Mouse (Mus musculus) forebrain, embryonic 11.5 days (tissue): ENCODE measurements around the gene Ccdc162. TPM values are rescaled to one million over a fixed set of nuclear protein-coding genes. Genes with fewer than 3 reads are reported as not detected.

Experiments used
- ATAC-seq: fragments of 200-750 bp; cut with Nextera tagmentation; replicated peaks from 2 replicates; pipeline ENCODE4 v1.8.0; 2017; ENCODE audit warnings: moderate TSS enrichment; ENCODE audit not compliant: low FRiP score
- DNase-seq: peaks from one replicate; pipeline ENCODE4 v3.0.0-alpha.2; 2017; ENCODE audit warnings: low spot score
- H3K27ac ChIP-seq: fragments of 300-500 bp; sonication (generic); 2 replicates; pipeline ENCODE4 v1.5.1; 2014; ENCODE audit warnings: low read depth, low read length
- H3K27me3 ChIP-seq: fragments of 300-500 bp; sonication (generic); 2 replicates; pipeline ENCODE4 v1.6.1; 2014; ENCODE audit warnings: mild to moderate bottlenecking, low read length, mixed read lengths; ENCODE audit not compliant: control insufficient read depth, insufficient read depth
- H3K36me3 ChIP-seq: fragments of 300-500 bp; sonication (generic); 2 replicates; pipeline ENCODE4 v1.6.1; 2014; ENCODE audit warnings: mild to moderate bottlenecking, low read length, moderate library complexity, mixed read lengths; ENCODE audit not compliant: control insufficient read depth, insufficient read depth
- H3K4me1 ChIP-seq: fragments of 300-500 bp; sonication (generic); replicated peaks from 2 replicates; pipeline ENCODE4 v1.6.1; 2014; ENCODE audit warnings: low read length, mixed read lengths; ENCODE audit not compliant: control insufficient read depth, insufficient read depth
- H3K4me2 ChIP-seq: fragments of 300-500 bp; sonication (generic); 2 replicates; pipeline ENCODE4 v1.6.1; 2014; ENCODE audit warnings: low read depth, mild to moderate bottlenecking, low read length, moderate library complexity, mixed read lengths; ENCODE audit not compliant: severe bottlenecking
- H3K4me3 ChIP-seq: fragments of 300-500 bp; sonication (generic); 2 replicates; pipeline ENCODE4 v1.5.1; 2014; ENCODE audit warnings: low read depth, low read length
- H3K9ac ChIP-seq: fragments of 300-500 bp; sonication (generic); 2 replicates; pipeline ENCODE4 v1.6.1; 2014; ENCODE audit warnings: low read length
- H3K9me3 ChIP-seq: fragments of 300-500 bp; sonication (generic); 2 replicates; pipeline ENCODE4 v1.6.1; 2016; ENCODE audit warnings: low read length, mixed read lengths; ENCODE audit not compliant: control insufficient read depth
- WGBS: fragments of 180-500 bp; shearing (Covaris S2); extraction: QIAGEN DNeasy Blood & Tissue Kit; methylation state at CpG from one replicate; pipeline ENCODE4 v1.1.7; 2014; 5-methylcytosine and 5-hydroxymethylcytosine counted together
- polyA plus RNA-seq: library from polyadenylated mRNA; unstranded; fragments of >200 nt; fragmentation: Nextera tagmentation; extraction: Ambion mirVana; gene quantifications from 2 replicates; pipeline ENCODE4 v1.2.1, GENCODE M21; 2014

Ccdc162 gene
- polyA plus RNA-seq, 1 experiment from 2014 or later: 0.80 TPM

DNA sequence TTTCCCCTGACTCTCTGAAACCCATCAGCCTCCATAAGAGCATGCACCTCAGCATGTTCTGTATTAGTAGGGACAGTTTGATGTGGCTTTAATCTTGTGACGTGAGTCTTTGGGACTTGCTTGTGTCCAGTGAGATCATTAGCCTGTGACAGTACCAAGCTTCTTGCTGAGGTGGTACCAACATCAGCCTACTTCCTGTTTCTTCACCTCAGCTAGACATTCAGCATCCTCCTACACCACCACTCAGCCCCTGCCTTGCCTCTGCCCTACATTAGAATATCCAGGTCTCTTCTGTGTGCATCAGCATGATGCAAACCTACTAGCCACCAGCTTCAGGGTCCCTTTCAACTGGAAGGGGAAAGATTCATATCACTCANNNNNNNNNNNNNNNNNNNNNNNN is 113.8 kb downstream of the Ccdc162 start:
- WGBS: 86% methylated on average over 1 of the region's 1 CpGs
- H3K27ac ChIP-seq: no peak overlapping the region
- ATAC-seq (no peak), DNase-seq (no peak)
- H3K9me3 ChIP-seq: no peaks in the 10 kb centered on the region
- no peaks in the 10 kb centered on the region for H3K27me3 ChIP-seq
- no peaks in the 10 kb centered on the region for H3K4me1 ChIP-seq
- no peak overlapping the region for H3K4me3 ChIP-seq
- H3K9ac ChIP-seq: no peak overlapping the region
- no peak overlapping the region for H3K4me2 ChIP-seq
- H3K36me3 ChIP-seq: no peaks in the 10 kb centered on the region

DNA sequence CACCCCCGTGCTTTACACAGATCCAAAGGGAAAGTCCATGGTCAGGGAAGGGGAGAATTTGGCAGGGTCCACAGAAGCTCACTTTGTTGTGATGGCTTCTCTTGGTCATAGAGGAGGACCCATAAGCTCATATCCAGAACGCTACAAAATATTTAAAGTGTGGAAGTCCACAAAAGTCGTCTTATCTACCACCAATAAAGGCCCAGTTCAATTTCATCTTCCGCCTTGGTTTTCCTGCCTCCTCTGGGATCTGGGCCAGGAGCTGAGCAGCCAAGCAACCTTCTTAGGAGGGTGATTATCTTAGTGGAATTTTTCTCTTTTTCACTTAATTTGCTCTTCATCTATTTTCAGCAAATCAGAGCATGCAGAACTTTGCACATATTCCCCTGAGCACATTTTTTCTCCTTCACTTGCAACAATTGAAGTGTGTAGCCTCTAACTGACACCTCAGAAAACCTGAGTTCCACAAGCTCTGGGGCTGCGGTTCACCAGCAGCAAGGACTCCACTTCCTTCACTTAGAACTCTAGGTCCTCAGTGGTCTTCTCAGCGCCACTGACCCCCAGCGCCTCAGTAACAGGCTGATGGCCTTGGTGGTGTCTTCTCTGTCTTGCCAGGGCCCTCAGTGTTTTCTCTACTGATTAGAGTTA is 114.4 kb downstream of the Ccdc162 start:
- H3K27ac ChIP-seq: no peak overlapping the region
- H3K27me3 ChIP-seq: no peaks in the 10 kb centered on the region
- DNase-seq (no peak), ATAC-seq (no peak)
- H3K9ac ChIP-seq: no peak overlapping the region
- WGBS: 81% methylated on average over 7 of the region's 7 CpGs
- no peaks in the 10 kb centered on the region for H3K36me3 ChIP-seq
- H3K9me3 ChIP-seq: no peaks in the 10 kb centered on the region
- H3K4me3 ChIP-seq: no peak overlapping the region
- no peaks in the 10 kb centered on the region for H3K4me1 ChIP-seq
- H3K4me2 ChIP-seq: no peak overlapping the region

DNA sequence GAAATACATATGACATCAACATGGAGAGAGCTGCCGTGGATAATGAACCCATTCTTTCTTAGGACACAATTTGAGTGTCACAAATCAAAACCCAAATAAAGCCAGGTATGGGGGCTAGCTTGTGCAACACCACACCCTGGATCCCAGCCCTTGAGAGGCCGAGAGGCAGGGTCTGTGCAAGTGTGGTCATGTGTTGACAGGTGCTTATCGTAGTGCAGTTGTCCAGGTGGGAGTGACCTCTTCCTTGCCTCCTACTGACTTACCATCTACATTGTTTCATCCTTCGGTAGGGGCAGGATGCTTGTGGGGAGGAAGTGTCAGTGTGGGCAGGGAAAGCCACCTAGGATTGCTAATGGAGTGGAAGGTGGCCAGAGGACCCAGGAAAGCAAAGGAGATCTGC is 115.1 kb downstream of the Ccdc162 start:
- Histone ChIP-seq H3K4me1 (no peaks in the 10 kb centered on the region), H3K9me3 (no peaks in the 10 kb centered on the region), H3K4me3 (no peak overlapping the region), H3K36me3 (no peaks in the 10 kb centered on the region), H3K4me2 (no peak overlapping the region), H3K27ac (no peak overlapping the region), H3K9ac (no peak overlapping the region), H3K27me3 (no peaks in the 10 kb centered on the region)
- ATAC-seq (no peak), DNase-seq (no peak)
- 91% methylated on average over 4 of the region's 4 CpGs for WGBS

DNA sequence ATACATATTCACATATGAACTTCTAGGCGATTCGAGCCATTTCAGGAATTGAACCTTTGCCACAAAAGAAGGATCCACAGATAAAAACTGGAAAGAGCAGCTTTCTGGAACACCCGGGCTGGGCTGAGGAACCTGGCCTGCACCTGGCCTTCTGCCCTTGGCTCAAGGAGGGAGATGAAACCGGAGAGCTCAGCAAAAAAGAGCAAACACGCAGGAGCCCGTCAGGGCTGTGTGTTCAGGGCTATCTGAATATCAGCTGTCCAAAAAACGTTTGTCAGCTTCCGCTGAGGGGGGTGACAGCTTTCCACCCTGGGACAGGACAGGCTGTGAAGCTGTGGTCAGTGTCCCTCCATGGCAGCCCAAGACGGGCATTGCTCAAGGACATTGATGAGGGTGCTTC is 117.4 kb downstream of the Ccdc162 start:
- no peak overlapping the region for H3K27ac ChIP-seq
- H3K9me3 ChIP-seq: no peaks in the 10 kb centered on the region
- ATAC-seq (no peak), DNase-seq (no peak)
- no peak overlapping the region for H3K4me2 ChIP-seq
- no peaks in the 10 kb centered on the region for H3K27me3 ChIP-seq
- no peak overlapping the region for H3K9ac ChIP-seq
- H3K4me3 ChIP-seq: no peak overlapping the region
- no peaks in the 10 kb centered on the region for H3K4me1 ChIP-seq
- H3K36me3 ChIP-seq: no peaks in the 10 kb centered on the region
- WGBS: 83% methylated on average over 9 of the region's 9 CpGs

DNA sequence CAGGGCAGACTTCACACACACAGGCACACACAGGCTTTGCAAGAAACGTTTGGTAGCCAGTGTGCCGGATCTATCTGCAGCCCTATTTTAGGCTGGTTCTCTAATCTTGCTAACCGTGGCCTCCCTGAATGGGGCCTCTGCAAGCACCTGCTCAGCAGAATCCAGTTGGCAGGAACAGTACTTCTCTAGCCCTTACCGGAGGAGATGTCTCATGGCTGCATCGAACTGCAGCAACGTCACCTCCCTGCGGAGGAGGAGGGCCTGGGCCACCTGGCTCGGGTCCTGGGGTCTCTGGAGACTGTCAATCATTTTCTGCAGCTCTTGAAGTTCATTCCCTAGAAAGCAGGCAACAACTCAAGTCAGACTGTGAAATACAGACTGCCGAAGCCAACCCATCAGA is 118.2 kb downstream of the Ccdc162 start:
- no peaks in the 10 kb centered on the region for H3K4me1 ChIP-seq
- H3K9me3 ChIP-seq: no peaks in the 10 kb centered on the region
- ATAC-seq (no peak), DNase-seq (no peak)
- 67% methylated on average over 9 of the region's 9 CpGs for WGBS
- H3K4me2 ChIP-seq: no peak overlapping the region
- H3K4me3 ChIP-seq: no peak overlapping the region
- no peak overlapping the region for H3K27ac ChIP-seq
- no peaks in the 10 kb centered on the region for H3K36me3 ChIP-seq
- H3K27me3 ChIP-seq: no peaks in the 10 kb centered on the region
- H3K9ac ChIP-seq: no peak overlapping the region

DNA sequence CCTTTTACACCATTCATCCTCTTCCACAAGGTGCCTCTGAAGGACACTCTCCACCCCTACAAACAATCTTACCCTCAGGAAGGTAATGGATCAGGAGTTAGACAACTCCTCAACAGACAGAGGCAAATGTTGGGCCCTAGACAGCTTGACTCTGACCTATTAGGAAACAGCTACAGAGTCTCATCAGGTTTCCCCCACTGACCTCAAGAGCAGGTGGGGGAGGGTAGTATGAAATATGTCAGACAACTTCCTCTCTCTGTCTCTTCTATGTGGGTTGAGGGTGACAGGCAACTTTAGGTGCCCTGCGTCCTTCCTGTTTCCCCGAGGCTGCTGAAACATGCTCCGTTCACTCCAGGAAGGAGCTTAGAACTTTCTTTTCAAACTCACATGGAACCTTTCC is 120.9 kb downstream of the Ccdc162 start:
- no peak for ATAC-seq
- Histone ChIP-seq H3K4me1 (no peaks in the 10 kb centered on the region), H3K4me3 (no peak overlapping the region), H3K27ac (no peak overlapping the region), H3K9ac (no peak overlapping the region), H3K36me3 (no peaks in the 10 kb centered on the region), H3K27me3 (no peaks in the 10 kb centered on the region), H3K9me3 (no peaks in the 10 kb centered on the region), H3K4me2 (no peak overlapping the region)
- 81% methylated on average over 3 of the region's 3 CpGs for WGBS
- no peak for DNase-seq

DNA sequence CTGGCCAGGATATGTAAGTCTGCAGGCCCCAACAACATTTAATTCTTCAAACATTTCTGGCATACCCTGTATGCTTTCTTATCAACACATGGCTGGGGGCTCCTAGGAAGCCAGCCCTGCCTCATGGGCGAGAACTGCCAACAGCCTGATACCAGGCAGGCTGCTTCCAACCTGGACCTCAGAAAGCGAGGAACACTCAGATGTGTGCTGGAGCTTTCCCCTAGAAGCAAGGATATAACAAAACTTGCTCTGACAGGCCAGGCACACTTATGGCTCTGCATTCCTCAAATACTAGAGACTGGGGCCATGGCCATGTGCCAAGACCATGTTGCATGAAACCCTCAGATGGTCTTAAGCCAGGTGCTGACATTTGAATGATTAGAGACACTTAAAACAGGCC is 121.5 kb downstream of the Ccdc162 start:
- H3K9ac ChIP-seq: no peak overlapping the region
- H3K27me3 ChIP-seq: no peaks in the 10 kb centered on the region
- 82% methylated on average over 2 of the region's 2 CpGs for WGBS
- H3K9me3 ChIP-seq: no peaks in the 10 kb centered on the region
- H3K4me2 ChIP-seq: no peak overlapping the region
- H3K27ac ChIP-seq: no peak overlapping the region
- H3K4me1 ChIP-seq: no peaks in the 10 kb centered on the region
- H3K36me3 ChIP-seq: no peaks in the 10 kb centered on the region
- DNase-seq: no peak
- no peak overlapping the region for H3K4me3 ChIP-seq
- no peak for ATAC-seq

DNA sequence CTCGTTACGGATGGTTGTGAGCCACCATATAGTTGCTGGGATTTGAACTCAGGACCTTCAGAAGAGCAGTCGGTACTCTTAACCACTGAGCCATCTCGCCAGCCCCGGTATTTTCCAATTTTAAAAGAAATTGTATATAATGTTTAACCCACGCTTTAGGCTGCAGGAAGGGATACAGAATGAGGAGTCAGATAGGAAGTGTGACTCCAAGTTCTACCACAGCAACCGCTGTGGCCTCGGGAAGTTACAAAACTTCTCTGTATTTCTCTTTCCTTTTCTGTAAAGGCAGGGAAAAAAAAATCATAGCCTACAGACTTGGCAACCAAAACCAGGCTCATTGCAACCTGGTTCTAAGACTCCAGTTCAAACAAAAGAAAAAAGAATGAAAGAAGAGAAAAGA is 122.0 kb downstream of the Ccdc162 start:
- H3K4me1 ChIP-seq: no peaks in the 10 kb centered on the region
- no peak overlapping the region for H3K27ac ChIP-seq
- H3K9me3 ChIP-seq: no peaks in the 10 kb centered on the region
- no peaks in the 10 kb centered on the region for H3K27me3 ChIP-seq
- no peak overlapping the region for H3K9ac ChIP-seq
- no peak overlapping the region for H3K4me2 ChIP-seq
- WGBS: 89% methylated on average over 8 of the region's 8 CpGs
- no peak overlapping the region for H3K4me3 ChIP-seq
- DNase-seq (no peak), ATAC-seq (no peak)
- no peaks in the 10 kb centered on the region for H3K36me3 ChIP-seq

DNA sequence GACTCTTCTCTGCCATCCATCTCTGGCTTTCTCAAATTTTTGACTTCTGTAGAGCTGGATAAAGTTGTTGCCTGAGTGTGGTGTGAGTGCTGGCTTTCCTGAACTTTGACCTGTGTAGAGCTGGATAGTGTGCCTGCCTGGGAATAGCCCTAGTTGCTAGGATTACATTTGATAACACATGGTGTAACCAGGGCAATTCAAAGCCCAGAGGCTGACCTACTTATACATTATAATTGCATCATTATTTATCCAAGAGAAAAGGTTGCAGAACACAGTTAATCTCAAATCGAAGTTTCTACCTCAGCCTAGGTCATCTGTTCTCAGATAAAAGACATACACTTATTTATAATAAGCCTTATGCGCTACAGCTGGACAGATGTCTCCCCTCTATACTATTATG is 127.8 kb downstream of the Ccdc162 start:
- no peak overlapping the region for H3K4me3 ChIP-seq
- no peaks in the 10 kb centered on the region for H3K4me1 ChIP-seq
- no peaks in the 10 kb centered on the region for H3K9me3 ChIP-seq
- H3K4me2 ChIP-seq: no peak overlapping the region
- no peak for ATAC-seq
- no peak for DNase-seq
- no peak overlapping the region for H3K9ac ChIP-seq
- WGBS: 85% methylated on average over 2 of the region's 2 CpGs
- no peaks in the 10 kb centered on the region for H3K36me3 ChIP-seq
- no peaks in the 10 kb centered on the region for H3K27me3 ChIP-seq
- H3K27ac ChIP-seq: no peak overlapping the region
